Mouse (Mus musculus) E14TG2a.4 (cell line): ENCODE measurements around the gene Arhgap9.

Source experiments
- CTCF ChIP-seq: conservative IDR thresholded peaks from 2 replicates; pipeline ENCODE4 v1.5.1; 2014; ENCODE audit warnings: low read length
- POU5F1 ChIP-seq: IDR thresholded peaks from 2 replicates; pipeline ENCODE4 v1.6.1; 2014; ENCODE audit warnings: low read length, borderline replicate concordance

DNA sequence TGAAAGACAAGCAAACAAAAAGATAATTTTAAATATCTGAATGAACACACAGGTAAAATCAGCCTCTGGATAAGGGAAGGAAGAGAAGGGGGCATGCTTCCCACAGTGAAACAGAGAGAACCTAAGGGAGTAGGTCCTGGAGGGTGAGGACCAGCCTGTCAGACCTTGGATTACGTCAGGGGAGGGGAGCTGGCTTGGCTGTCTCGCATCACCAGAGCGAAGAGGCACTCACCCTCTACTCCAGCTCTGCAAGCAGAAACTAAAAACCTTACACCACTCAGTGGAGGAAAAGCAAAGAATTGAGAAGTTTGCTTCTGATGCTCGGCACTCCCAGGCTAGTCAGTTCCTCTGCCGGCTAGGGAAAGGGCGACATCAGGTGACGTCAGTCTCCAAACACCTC lies 1.8 kb upstream of the Arhgap9 start:
- no peak for TF ChIP-seq CTCF
- no peak for TF ChIP-seq POU5F1
